Comparison of ENCODE assay signal across 14 mouse cellular contexts in genomic region chr14:45629938-45630337, GRCm38 (mm10).
"Had no signal": no experiment of that assay in that cellular context is flagged by ENCODE, and none has a peak within 500 bp of the region (broad histone marks: within the 10 kb centered on the region; RNA-seq: fewer than 3 reads in every experiment).

No protein-coding gene starts in this region.

- DNase-seq: kidney, postnatal 10 days; kidney, postnatal 36 days; layer of hippocampus, postnatal 36 days; lung, embryonic 14.5 days; lung, postnatal 10 days; lung, postnatal 36 days; midbrain, embryonic 14.5 days; thymus, adult 18-20 months; thymus, postnatal 36 days had no signal

- H3K27ac ChIP-seq: kidney, embryonic 15.5 days; left cerebral cortex, adult 2 months; liver, embryonic 13.5 days had no signal

- H3K4me1 ChIP-seq: kidney, embryonic 15.5 days had no signal

- H3K36me3 ChIP-seq: kidney, embryonic 15.5 days had no signal

- H3K4me2 ChIP-seq: kidney, embryonic 15.5 days; liver, embryonic 13.5 days; lung, embryonic 14.5 days; midbrain, embryonic 11.5 days had no signal

- H3K4me3 ChIP-seq: kidney, embryonic 15.5 days; left cerebral cortex, adult 2 months; liver, embryonic 13.5 days; megakaryocyte, embryonic 14.5 days had no signal

- H3K9me3 ChIP-seq: kidney, embryonic 15.5 days; liver, embryonic 13.5 days; megakaryocyte, embryonic 14.5 days had no signal

- H3K9ac ChIP-seq: kidney, embryonic 15.5 days; liver, embryonic 13.5 days; lung, embryonic 14.5 days had no signal

- H3K27me3 ChIP-seq: kidney, embryonic 15.5 days; liver, embryonic 13.5 days; megakaryocyte, embryonic 14.5 days had no signal
